Mouse (Mus musculus): Measurements from ENCODE around the gene Gm20696. TPM values are rescaled to one million over a fixed set of nuclear protein-coding genes. Genes with fewer than 3 reads are reported as not detected.

Gm20696 gene
- polyA plus RNA-seq, 1 experiment from 2014 or later: 3.6 TPM

DNA sequence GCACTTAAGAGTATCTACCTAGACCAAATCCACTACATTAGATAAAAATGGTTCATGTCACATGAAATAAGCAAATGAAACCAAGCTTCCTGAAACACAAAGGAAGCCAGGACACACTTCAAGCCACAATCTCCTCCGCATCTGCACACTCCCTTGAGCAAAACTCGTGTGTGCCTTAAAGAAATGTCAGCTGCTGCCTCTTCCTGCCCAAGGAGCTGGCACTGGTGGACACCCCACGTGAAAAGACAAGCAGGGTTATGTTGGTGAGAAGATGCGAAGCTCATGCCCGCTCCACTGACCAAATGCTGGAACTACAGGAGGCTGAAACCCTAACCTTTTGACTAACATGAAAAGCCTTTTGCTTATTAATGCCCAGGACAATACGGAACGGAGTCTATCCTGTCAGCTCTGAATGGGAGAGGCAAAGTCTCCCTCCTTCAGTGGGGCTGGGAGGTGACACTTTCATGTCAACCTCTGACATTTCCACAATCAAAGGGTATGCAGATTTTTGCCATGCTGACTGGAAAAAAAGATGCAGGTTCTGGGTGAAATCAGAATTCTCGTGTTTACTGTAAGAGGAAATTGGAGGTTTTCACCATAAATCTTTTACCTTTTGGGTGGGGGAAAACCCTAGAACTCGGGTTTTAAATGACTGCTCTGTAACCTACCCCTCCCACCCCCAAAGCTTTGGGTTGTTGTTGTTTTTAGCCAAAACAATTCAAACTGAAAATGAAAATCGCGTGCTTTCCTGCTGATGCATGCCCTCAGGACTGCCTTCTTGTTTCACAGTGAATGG lies 405.5 kb downstream of the Gm20696 start:
- ATAC-seq: no peak
- Histone ChIP-seq H3K4me3 (replicated peaks) (no peak overlapping the region), H3K27ac (no peak overlapping the region), H3K27me3 (0 out of 2 replicates have a peak, but pooled peaks cover 3% of the 10 kb centered on the region), H3K9ac (replicated peaks) (no peak overlapping the region), H3K4me1 (replicated peaks) (peaks cover 48% of the 10 kb centered on the region), H3K9me3 (no peaks in the 10 kb centered on the region), H3K4me2 (replicated peaks) (no peak overlapping the region), H3K36me3 (no peaks in the 10 kb centered on the region)
- WGBS: 31% methylated on average over 11 of the region's 11 CpGs

DNA sequence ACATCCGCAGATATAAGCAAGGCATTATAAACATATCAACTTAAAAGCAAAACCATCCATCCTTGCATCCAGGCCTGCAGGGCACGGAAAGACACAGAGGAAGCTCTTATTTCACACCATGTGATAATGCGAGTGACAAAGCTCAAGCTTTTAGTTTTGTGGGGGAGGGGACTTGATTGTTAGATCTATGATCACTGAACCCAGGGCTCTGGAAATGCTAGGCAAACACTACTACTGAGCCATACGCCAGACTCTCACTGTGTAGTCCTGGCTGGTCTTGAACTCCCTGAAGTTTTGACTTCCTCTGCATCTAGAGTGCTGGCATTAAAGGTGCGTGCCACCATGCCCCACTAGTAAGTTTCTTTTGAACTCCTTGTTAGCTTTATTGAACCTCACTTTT lies 408.3 kb downstream of the Gm20696 start:
- Histone ChIP-seq H3K4me1 (replicated peaks) (peaks cover 21% of the 10 kb centered on the region), H3K36me3 (no peaks in the 10 kb centered on the region), H3K4me3 (replicated peaks) (no peak overlapping the region), H3K27me3 (no peaks in the 10 kb centered on the region), H3K9me3 (no peaks in the 10 kb centered on the region), H3K27ac (no peak overlapping the region), H3K9ac (replicated peaks) (no peak overlapping the region), H3K4me2 (replicated peaks) (no peak overlapping the region)
- ATAC-seq: no peak
- 84% methylated on average over 5 of the region's 5 CpGs for WGBS

DNA sequence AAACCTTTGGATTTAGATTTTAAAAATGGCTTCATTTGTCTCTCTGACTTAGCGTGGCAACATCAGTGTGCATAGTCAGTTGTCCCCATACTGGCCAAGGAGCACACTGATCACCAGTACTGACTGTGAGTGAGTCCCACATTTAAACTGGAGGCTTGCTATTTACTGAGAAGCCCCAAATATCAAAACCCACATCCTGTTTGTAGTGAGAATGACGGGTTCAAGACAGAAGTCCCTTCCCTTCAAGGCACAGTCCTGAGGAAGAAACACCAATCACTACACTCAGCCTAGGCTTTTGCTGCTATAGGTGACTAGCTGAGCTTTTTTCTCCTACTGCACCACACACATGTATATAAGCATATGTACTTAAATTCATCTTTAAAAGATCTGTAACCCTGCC lies 408.9 kb downstream of the Gm20696 start:
- ATAC-seq: no peak
- Histone ChIP-seq H3K36me3 (no peaks in the 10 kb centered on the region), H3K4me1 (replicated peaks) (peaks cover 18% of the 10 kb centered on the region), H3K27ac (no peak overlapping the region), H3K27me3 (no peaks in the 10 kb centered on the region), H3K4me3 (replicated peaks) (no peak overlapping the region), H3K9me3 (no peaks in the 10 kb centered on the region), H3K4me2 (replicated peaks) (no peak overlapping the region), H3K9ac (replicated peaks) (no peak overlapping the region)
- WGBS: 87% methylated on average over 2 of the region's 2 CpGs

DNA sequence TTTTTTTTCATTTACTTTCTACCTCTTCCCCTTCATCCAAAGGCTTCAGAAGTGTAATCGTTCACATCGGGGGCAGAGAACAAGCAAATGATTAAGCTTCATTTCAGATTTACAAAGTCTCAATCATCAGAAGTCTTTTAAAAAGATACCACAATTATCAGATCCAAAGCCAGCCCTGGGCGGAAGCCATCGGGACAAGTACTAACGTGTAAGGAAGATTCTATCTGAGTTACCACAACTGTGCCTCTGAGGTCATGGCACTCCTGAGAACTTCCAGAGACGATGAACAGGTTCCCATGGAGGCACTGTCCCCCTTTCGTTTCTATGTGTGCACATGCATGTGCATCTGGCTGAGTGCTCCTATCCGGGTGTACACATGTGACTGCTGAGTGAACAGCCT lies 413.3 kb downstream of the Gm20696 start:
- no peak overlapping the region for H3K4me3 ChIP-seq (replicated peaks)
- H3K36me3 ChIP-seq: no peaks in the 10 kb centered on the region
- no peak for ATAC-seq
- H3K9ac ChIP-seq (replicated peaks): no peak overlapping the region
- no peaks in the 10 kb centered on the region for H3K9me3 ChIP-seq
- H3K27me3 ChIP-seq: no peaks in the 10 kb centered on the region
- H3K4me1 ChIP-seq (replicated peaks): no peaks in the 10 kb centered on the region
- no peak overlapping the region for H3K27ac ChIP-seq
- 89% methylated on average over 8 of the region's 8 CpGs for WGBS
- no peak overlapping the region for H3K4me2 ChIP-seq (replicated peaks)

DNA sequence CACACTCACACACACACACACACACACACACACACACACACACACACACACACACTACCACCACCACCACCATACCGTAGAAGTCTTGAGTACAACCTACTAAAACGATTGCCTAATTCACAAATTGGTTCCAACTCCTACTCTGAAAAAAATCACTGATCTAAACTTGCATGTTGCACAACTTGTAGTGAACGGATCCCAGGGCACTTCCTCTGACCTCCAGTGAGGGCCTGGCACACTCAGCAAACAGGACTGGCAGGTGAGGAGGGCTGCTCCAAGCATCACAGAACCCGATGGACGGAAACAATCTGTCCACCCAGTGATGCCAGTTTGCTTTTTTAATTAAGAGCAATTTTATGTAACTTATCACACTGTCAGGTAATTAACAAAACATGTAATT lies 413.8 kb downstream of the Gm20696 start:
- Histone ChIP-seq H3K27ac (no peak overlapping the region), H3K9me3 (no peaks in the 10 kb centered on the region), H3K4me1 (replicated peaks) (no peaks in the 10 kb centered on the region), H3K4me2 (replicated peaks) (no peak overlapping the region), H3K4me3 (replicated peaks) (no peak overlapping the region), H3K9ac (replicated peaks) (no peak overlapping the region), H3K27me3 (no peaks in the 10 kb centered on the region), H3K36me3 (no peaks in the 10 kb centered on the region)
- 86% methylated on average over 5 of the region's 5 CpGs for WGBS
- no peak for ATAC-seq

DNA sequence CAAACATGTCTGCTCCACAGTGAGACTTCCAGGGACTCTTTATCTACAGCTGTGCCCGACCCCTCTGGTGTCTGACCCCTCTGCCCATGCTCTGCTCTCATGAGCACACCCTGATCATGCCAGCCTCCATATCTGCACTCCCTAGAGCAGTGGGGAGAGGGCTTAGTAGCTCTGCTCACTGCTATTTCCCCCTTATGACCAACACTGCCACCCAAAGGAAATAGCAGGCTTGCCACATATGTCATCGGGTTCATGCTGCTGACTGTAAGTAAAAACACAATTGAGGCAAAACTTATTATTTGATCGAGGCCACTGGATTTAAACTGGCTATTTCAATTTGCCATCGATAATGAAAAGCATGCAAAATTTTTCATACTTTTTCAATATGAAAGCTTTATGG lies 414.7 kb downstream of the Gm20696 start:
- H3K9me3 ChIP-seq: no peaks in the 10 kb centered on the region
- no peak overlapping the region for H3K4me2 ChIP-seq (replicated peaks)
- H3K36me3 ChIP-seq: no peaks in the 10 kb centered on the region
- 96% methylated on average over 4 of the region's 4 CpGs for WGBS
- no peaks in the 10 kb centered on the region for H3K4me1 ChIP-seq (replicated peaks)
- no peak overlapping the region for H3K4me3 ChIP-seq (replicated peaks)
- no peak overlapping the region for H3K9ac ChIP-seq (replicated peaks)
- no peaks in the 10 kb centered on the region for H3K27me3 ChIP-seq
- H3K27ac ChIP-seq: no peak overlapping the region
- ATAC-seq: no peak

DNA sequence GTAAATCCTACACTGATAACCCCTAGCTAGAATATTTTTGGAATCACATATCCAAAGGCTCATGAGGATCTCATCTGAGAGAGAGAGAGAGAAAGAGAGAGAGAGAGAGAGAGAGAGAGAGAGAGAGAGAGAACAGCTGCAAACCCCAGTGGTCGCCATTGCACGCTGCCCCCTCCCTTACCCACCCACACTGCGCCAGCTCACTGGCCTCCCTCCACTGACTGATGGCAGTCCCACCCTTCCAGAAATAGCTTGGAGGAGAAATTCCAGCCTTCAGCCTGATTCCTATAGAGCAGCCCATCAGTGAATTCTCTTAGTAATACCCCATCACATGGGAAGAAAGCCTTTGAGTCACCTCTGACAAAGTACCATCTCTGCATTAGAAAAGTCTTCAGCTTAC lies 415.4 kb downstream of the Gm20696 start:
- Histone ChIP-seq H3K9me3 (no peaks in the 10 kb centered on the region), H3K4me2 (replicated peaks) (no peak overlapping the region), H3K27ac (no peak overlapping the region), H3K4me1 (replicated peaks) (no peaks in the 10 kb centered on the region), H3K36me3 (no peaks in the 10 kb centered on the region), H3K4me3 (replicated peaks) (no peak overlapping the region), H3K9ac (replicated peaks) (no peak overlapping the region), H3K27me3 (no peaks in the 10 kb centered on the region)
- WGBS: 100% methylated on average over 3 of the region's 3 CpGs
- ATAC-seq: no peak

DNA sequence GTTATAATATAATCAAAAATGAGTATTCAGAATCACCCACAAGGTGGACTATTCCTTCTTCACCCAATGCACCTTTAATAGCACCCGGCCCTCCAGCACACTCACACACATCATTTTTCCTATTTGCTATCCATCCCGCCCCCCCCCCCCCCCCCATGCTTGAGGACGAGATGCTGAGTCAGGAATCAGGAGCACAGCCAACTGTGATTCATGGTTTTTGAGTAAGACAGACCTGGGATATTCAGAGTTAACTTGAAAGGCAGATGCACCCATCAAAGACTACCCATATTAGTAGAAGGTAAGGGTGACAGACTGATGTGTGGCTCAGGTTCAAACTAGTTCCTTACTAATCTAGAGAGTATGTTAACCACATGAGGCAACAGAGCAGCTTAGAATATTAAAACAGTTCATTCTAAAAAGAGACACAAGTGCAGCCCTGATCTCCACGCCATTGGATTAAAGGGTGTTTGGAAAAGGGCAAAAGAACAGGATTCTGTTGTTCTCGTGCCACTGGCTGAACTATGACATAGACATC lies 417.0 kb downstream of the Gm20696 start:
- H3K9ac ChIP-seq (replicated peaks): no peak overlapping the region
- 76% methylated on average over 5 of the region's 5 CpGs for WGBS

DNA sequence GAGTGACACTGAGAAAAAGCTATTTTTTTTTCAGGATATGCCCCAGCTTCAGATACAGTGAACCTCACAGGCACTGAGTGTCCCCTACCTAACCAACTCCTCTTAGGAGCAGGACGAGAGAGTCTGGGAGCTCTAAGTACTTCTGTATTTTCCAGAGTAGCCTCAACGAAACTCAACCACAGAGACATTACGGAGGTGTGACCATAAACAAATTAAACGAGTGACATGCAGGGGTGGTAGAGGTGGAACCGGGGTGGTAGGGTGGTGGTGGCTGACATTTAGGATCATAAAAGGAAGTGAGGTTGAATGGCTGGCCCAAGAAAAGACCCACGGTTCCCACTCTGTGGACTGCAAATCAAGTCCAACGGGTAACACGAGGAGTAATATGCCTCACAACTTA lies 418.2 kb downstream of the Gm20696 start:
- Histone ChIP-seq H3K9ac (replicated peaks) (no peak overlapping the region), H3K9me3 (no peaks in the 10 kb centered on the region), H3K4me3 (replicated peaks) (no peak overlapping the region), H3K27me3 (no peaks in the 10 kb centered on the region), H3K36me3 (no peaks in the 10 kb centered on the region), H3K4me1 (replicated peaks) (no peaks in the 10 kb centered on the region), H3K4me2 (replicated peaks) (no peak overlapping the region), H3K27ac (no peak overlapping the region)
- no peak for ATAC-seq
- WGBS: 97% methylated on average over 8 of the region's 8 CpGs

More for the DNA sequence above, 417.0 kb downstream of the Gm20696 start:
- H3K27me3 ChIP-seq: no peaks in the 10 kb centered on the region
- ATAC-seq: no peak
- H3K4me3 ChIP-seq (replicated peaks): no peak overlapping the region
- no peaks in the 10 kb centered on the region for H3K4me1 ChIP-seq (replicated peaks)
- H3K4me2 ChIP-seq (replicated peaks): no peak overlapping the region
- H3K36me3 ChIP-seq: no peaks in the 10 kb centered on the region
- no peaks in the 10 kb centered on the region for H3K9me3 ChIP-seq
- no peak overlapping the region for H3K27ac ChIP-seq

DNA sequence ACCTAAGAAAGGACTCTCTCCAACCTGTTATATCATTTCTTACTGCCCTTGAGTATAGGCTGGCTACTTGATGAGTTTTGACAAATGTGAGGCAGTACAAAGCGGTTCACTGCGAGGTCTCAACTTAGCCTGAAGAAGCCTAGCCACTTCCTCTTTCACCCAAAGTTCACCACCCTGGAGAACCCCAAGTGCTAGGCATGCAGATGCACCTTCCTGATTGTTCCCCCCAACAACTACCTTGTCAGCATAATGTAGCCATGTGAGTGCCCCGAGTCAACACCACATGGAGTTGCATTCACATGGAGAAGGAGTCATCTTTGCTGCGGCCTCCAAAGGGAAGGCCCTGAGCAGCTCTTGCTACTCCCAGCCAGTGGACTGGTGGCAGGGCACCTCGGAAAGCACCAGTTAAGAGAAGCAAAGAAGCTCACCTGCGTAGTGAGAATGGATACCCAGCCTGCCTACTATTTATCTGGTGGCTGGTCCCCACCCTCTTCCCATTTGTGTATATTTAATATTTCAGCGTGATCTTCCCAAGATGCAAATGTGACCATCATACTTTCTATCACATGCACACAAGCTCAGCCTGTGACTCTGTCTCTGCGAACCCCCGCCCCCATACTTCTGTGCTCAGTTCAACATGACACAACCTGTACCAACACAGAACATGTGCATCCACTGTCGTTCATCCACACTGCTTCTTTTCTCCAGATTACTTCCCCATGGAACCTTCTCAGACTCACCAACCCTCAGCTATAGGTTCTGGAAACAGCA lies 424.8 kb downstream of the Gm20696 start:
- ATAC-seq: no peak

DNA sequence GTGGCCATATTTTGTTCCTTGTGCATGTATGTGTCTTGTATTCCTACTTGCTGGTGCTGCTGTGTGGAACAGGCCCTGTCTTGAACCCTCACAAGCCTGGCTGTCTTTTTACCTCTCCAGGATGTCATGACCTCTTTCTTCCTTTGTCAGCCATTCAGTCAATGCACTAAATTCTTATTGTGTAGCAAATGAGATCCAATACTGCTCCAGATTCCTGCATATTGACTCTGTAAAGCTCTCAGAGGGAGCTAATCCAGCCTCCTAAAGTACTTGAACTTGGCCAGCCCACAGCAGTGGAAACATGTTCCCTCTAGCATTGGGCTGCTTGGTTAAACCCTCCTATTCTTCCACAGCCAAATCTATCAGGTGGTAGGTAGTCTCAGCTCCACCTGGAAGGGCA lies 425.8 kb downstream of the Gm20696 start:
- ATAC-seq: no peak
- H3K36me3 ChIP-seq: no peaks in the 10 kb centered on the region
- no peaks in the 10 kb centered on the region for H3K27me3 ChIP-seq
- H3K4me3 ChIP-seq (replicated peaks): no peak overlapping the region
- no peaks in the 10 kb centered on the region for H3K4me1 ChIP-seq (replicated peaks)
- no peaks in the 10 kb centered on the region for H3K9me3 ChIP-seq
- H3K9ac ChIP-seq (replicated peaks): no peak overlapping the region
- no peak overlapping the region for H3K4me2 ChIP-seq (replicated peaks)
- no peak overlapping the region for H3K27ac ChIP-seq

More for the DNA sequence above, 424.8 kb downstream of the Gm20696 start:
- Histone ChIP-seq H3K4me3 (replicated peaks) (no peak overlapping the region), H3K4me1 (replicated peaks) (no peaks in the 10 kb centered on the region), H3K9ac (replicated peaks) (no peak overlapping the region), H3K27ac (no peak overlapping the region), H3K27me3 (no peaks in the 10 kb centered on the region), H3K36me3 (no peaks in the 10 kb centered on the region), H3K4me2 (replicated peaks) (no peak overlapping the region), H3K9me3 (no peaks in the 10 kb centered on the region)
- WGBS: 95% methylated on average over 10 of the region's 10 CpGs

DNA sequence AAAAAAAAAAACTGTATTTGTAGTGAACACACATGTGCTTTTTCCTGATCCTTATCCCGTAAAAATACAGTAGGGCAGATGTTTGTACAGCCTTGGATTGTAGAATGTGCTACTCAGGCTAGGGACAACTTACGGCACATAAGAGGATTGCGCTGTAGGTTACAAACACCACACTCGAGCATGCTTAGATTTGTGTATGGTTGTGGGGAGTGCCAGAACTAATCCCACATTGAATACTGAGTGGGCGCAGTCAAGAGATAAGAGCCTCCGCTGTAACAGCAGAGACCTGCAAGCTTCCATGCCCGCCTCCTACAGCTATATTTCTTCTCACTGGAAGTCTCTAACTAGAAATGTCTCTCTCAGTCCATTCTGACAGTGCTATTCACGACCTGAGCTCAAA lies 431.0 kb downstream of the Gm20696 start:
- ATAC-seq: no peak
- Histone ChIP-seq H3K9ac (replicated peaks) (no peak overlapping the region), H3K4me3 (replicated peaks) (no peak overlapping the region)

More for the DNA sequence above, 431.0 kb downstream of the Gm20696 start:
- no peak overlapping the region for H3K27ac ChIP-seq
- H3K4me2 ChIP-seq (replicated peaks): no peak overlapping the region
- H3K36me3 ChIP-seq: no peaks in the 10 kb centered on the region
- no peaks in the 10 kb centered on the region for H3K27me3 ChIP-seq
- 76% methylated on average over 8 of the region's 8 CpGs for WGBS
- no peaks in the 10 kb centered on the region for H3K9me3 ChIP-seq
- H3K4me1 ChIP-seq (replicated peaks): peaks cover 14% of the 10 kb centered on the region
